14 mouse cellular contexts compared by ENCODE assay signal in the genomic region with DNA sequence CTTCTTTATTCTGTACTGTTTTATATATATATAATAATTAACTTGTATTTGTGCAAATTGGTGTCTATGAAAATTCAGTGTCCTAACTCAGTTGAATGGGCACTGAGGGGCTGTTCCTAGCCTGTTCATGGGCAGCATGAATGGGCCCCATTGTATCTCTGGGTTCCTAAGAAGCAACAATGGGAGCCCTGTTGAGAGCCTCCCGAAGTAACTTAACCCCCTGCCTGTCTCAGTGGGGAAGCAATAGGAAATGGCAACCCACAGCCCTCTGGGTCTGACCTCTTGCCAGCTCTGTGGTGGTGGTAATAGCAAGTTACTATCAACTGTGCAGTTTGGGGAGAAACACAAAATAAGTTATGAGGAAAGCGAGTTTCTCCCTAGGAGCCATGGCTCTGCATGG. TPM values are rescaled to one million over a fixed set of nuclear protein-coding genes. Genes with fewer than 3 reads are reported as not detected.
A peak's percentile ranks its signal among the peaks of the same experiment; 100 is the strongest.
DNase-seq lines count a peak whose midpoint lies in the region; ATAC-seq lines count a peak whose summit lies in the region.
"Had no signal": no experiment of that assay in that cellular context is flagged by ENCODE, and none has a peak within 500 bp of the region (broad histone marks: within the 10 kb centered on the region; RNA-seq: fewer than 3 reads in every experiment).

No protein-coding gene starts in this region.

- no peak overlapping the region for H3K4me2 ChIP-seq in hindbrain, embryonic 12.5 days (replicated peaks)
- H3K4me2 ChIP-seq in midbrain, embryonic 13.5 days (replicated peaks) = no peak overlapping the region
- H3K4me2 ChIP-seq in intestine, embryonic 16.5 days (ENCODE audit: low read depth, low read length) = no peak overlapping the region

- WGBS in embryonic facial prominence, embryonic 10.5 days = 16% methylated on average over 2 of the region's 2 CpGs
- 9% methylated on average over 2 of the region's 2 CpGs for WGBS in hindbrain, embryonic 12.5 days
- WGBS in midbrain, embryonic 13.5 days = 13% methylated on average over 2 of the region's 2 CpGs
- 84% methylated on average over 2 of the region's 2 CpGs for WGBS in intestine, embryonic 16.5 days

- peaks cover 95% of the 10 kb centered on the region for H3K36me3 ChIP-seq in embryonic facial prominence, embryonic 10.5 days (replicated peaks)
- peaks cover 73% of the 10 kb centered on the region for H3K36me3 ChIP-seq in hindbrain, embryonic 12.5 days
- H3K36me3 ChIP-seq in midbrain, embryonic 13.5 days = peaks cover 78% of the 10 kb centered on the region
- H3K36me3 ChIP-seq in intestine, embryonic 16.5 days (ENCODE audit: control insufficient read depth, insufficient read depth, low read length) = peaks cover 8% of the 10 kb centered on the region; the same call in 1 of the 2 replicates

- ATAC-seq in common myeloid progenitor, adult 5-6 weeks (replicated peaks; ENCODE audit: low read depth, poor library complexity, severe bottlenecking) = 0 out of 2 replicates have a peak, but pooled peaks have one; percentile 39
- ATAC-seq in hindbrain, embryonic 12.5 days (ENCODE audit: low FRiP score) = peak; percentile 73; the same call in 1 of the 2 replicates
- ATAC-seq in midbrain, embryonic 13.5 days = peak; percentile 62; the same call in 1 of the 2 replicates
- no peak for ATAC-seq in intestine, embryonic 16.5 days

- peak; percentile 54 for DNase-seq in embryonic facial prominence, embryonic 10.5 days (ENCODE audit: low spot score)
- no peak for DNase-seq in lung, postnatal 36 days
- DNase-seq in yolk sac, embryonic 10.5 days (ENCODE audit: low spot score) = no peak
- DNase-seq: adrenal gland, postnatal 25 days; cerebellum, postnatal 14 days; kidney, adult 9 months had no signal

- no peaks in the 10 kb centered on the region for H3K27me3 ChIP-seq in embryonic facial prominence, embryonic 10.5 days (replicated peaks; ENCODE audit: low read depth, poor library complexity, severe bottlenecking)
- no peaks in the 10 kb centered on the region for H3K27me3 ChIP-seq in hindbrain, embryonic 12.5 days
- H3K27me3 ChIP-seq in midbrain, embryonic 13.5 days = no peaks in the 10 kb centered on the region
- no peaks in the 10 kb centered on the region for H3K27me3 ChIP-seq in intestine, embryonic 16.5 days (replicated peaks; ENCODE audit: control insufficient read depth, insufficient read depth, low read length)

- no peaks in the 10 kb centered on the region for H3K9me3 ChIP-seq in embryonic facial prominence, embryonic 10.5 days
- H3K9me3 ChIP-seq in hindbrain, embryonic 12.5 days (replicated peaks) = no peaks in the 10 kb centered on the region
- H3K9me3 ChIP-seq in midbrain, embryonic 13.5 days = no peaks in the 10 kb centered on the region
- H3K9me3 ChIP-seq in intestine, embryonic 16.5 days (ENCODE audit: control insufficient read depth, low read length) = no peaks in the 10 kb centered on the region
- H3K9me3 ChIP-seq: heart, embryonic 10.5 days had no signal

- H3K9ac ChIP-seq in hindbrain, embryonic 12.5 days = no peak overlapping the region
- H3K9ac ChIP-seq in midbrain, embryonic 13.5 days (replicated peaks) = no peak overlapping the region
- no peak overlapping the region for H3K9ac ChIP-seq in intestine, embryonic 16.5 days (ENCODE audit: low read depth, low read length)
- H3K9ac ChIP-seq: liver, embryonic 14.5 days had no signal

- no peak overlapping the region for H3K4me3 ChIP-seq in embryonic facial prominence, embryonic 10.5 days
- H3K4me3 ChIP-seq in hindbrain, embryonic 12.5 days = no peak overlapping the region
- no peak overlapping the region for H3K4me3 ChIP-seq in midbrain, embryonic 13.5 days (replicated peaks)
- H3K4me3 ChIP-seq in intestine, embryonic 16.5 days (ENCODE audit: low read length) = no peak overlapping the region
- H3K4me3 ChIP-seq: heart, embryonic 10.5 days had no signal

- H3K27ac ChIP-seq in embryonic facial prominence, embryonic 10.5 days (replicated peaks) = peak overlapping the region; percentile 81
- H3K27ac ChIP-seq in hindbrain, embryonic 12.5 days = peak overlapping the region; percentile 80
- H3K27ac ChIP-seq in midbrain, embryonic 13.5 days = peak overlapping the region; percentile 14; the same call in 1 of the 2 replicates
- H3K27ac ChIP-seq in intestine, embryonic 16.5 days (ENCODE audit: low read length) = no peak overlapping the region
- H3K27ac ChIP-seq: heart, embryonic 10.5 days; liver, embryonic 14.5 days had no signal

- H3K4me1 ChIP-seq in embryonic facial prominence, embryonic 10.5 days = peaks cover 15% of the 10 kb centered on the region
- peaks cover 13% of the 10 kb centered on the region for H3K4me1 ChIP-seq in hindbrain, embryonic 12.5 days
- peaks cover 10% of the 10 kb centered on the region for H3K4me1 ChIP-seq in midbrain, embryonic 13.5 days (replicated peaks)
- no peaks in the 10 kb centered on the region for H3K4me1 ChIP-seq in intestine, embryonic 16.5 days (ENCODE audit: control insufficient read depth, insufficient read depth, low read length)
- H3K4me1 ChIP-seq: heart, embryonic 10.5 days had no signal

RNA-seq across cellular contexts. Expression of a gene that starts 11.6 kb away (rescaled TPM):
- total RNA-seq in common myeloid progenitor, adult 5-6 weeks (2017) = 37.7 and 83.2 TPM in 2 replicates
- 53.2 and 54.5 TPM in 2 replicates for polyA plus RNA-seq in embryonic facial prominence, embryonic 10.5 days (2016; fragmentation: Nextera tagmentation; extraction: Ambion mirVana)
- polyA plus RNA-seq in hindbrain, embryonic 12.5 days (2016; fragmentation: Nextera tagmentation; extraction: Ambion mirVana) = 46.7 and 46.8 TPM in 2 replicates
- 45.5 and 50.8 TPM in 2 replicates for polyA plus RNA-seq in midbrain, embryonic 13.5 days (2015; fragmentation: Nextera tagmentation; extraction: Ambion mirVana)
- 38.2 and 41.4 TPM in 2 replicates for polyA plus RNA-seq in intestine, embryonic 16.5 days (2015; fragmentation: Nextera tagmentation; extraction: Ambion mirVana)

RNA-seq across cellular contexts. Expression of a gene that starts 11.6 kb away (rescaled TPM):
- total RNA-seq in common myeloid progenitor, adult 5-6 weeks (2017) = 11.3 and 15.5 TPM in 2 replicates
- 14.5 and 15.0 TPM in 2 replicates for polyA plus RNA-seq in embryonic facial prominence, embryonic 10.5 days (2016; fragmentation: Nextera tagmentation; extraction: Ambion mirVana)
- polyA plus RNA-seq in hindbrain, embryonic 12.5 days (2016; fragmentation: Nextera tagmentation; extraction: Ambion mirVana) = 12.1 and 13.8 TPM in 2 replicates
- 9.8 and 12.5 TPM in 2 replicates for polyA plus RNA-seq in midbrain, embryonic 13.5 days (2015; fragmentation: Nextera tagmentation; extraction: Ambion mirVana)
- polyA plus RNA-seq in intestine, embryonic 16.5 days (2015; fragmentation: Nextera tagmentation; extraction: Ambion mirVana) = 14.7 and 15.2 TPM in 2 replicates

RNA-seq across cellular contexts. Expression of a gene that starts 19.4 kb away (rescaled TPM):
- not detected in 2 replicates for total RNA-seq in common myeloid progenitor, adult 5-6 weeks (2017)
- polyA plus RNA-seq in embryonic facial prominence, embryonic 10.5 days (2016; fragmentation: Nextera tagmentation; extraction: Ambion mirVana) = 0.26 and 0.77 TPM in 2 replicates
- 0.37 and 0.40 TPM in 2 replicates for polyA plus RNA-seq in hindbrain, embryonic 12.5 days (2016; fragmentation: Nextera tagmentation; extraction: Ambion mirVana)
- 0.65 TPM in 1 of 2 replicates, not detected in the other for polyA plus RNA-seq in midbrain, embryonic 13.5 days (2015; fragmentation: Nextera tagmentation; extraction: Ambion mirVana)
- 0.38 and 0.55 TPM in 2 replicates for polyA plus RNA-seq in intestine, embryonic 16.5 days (2015; fragmentation: Nextera tagmentation; extraction: Ambion mirVana)
- total RNA-seq: adrenal gland, postnatal 25 days; ES-E14; megakaryocyte, adult 5-6 weeks had no signal
- polyA plus RNA-seq: liver, embryonic 14.5 days had no signal

RNA-seq across cellular contexts. Expression of a gene that starts 21.4 kb away (rescaled TPM):
- total RNA-seq in common myeloid progenitor, adult 5-6 weeks (2017) = 4.7 and 6.6 TPM in 2 replicates
- 67.5 TPM in 2 replicates for polyA plus RNA-seq in embryonic facial prominence, embryonic 10.5 days (2016; fragmentation: Nextera tagmentation; extraction: Ambion mirVana)
- polyA plus RNA-seq in hindbrain, embryonic 12.5 days (2016; fragmentation: Nextera tagmentation; extraction: Ambion mirVana) = 79.0 and 87.1 TPM in 2 replicates
- polyA plus RNA-seq in midbrain, embryonic 13.5 days (2015; fragmentation: Nextera tagmentation; extraction: Ambion mirVana) = 74.6 and 79.6 TPM in 2 replicates
- 41.2 and 46.5 TPM in 2 replicates for polyA plus RNA-seq in intestine, embryonic 16.5 days (2015; fragmentation: Nextera tagmentation; extraction: Ambion mirVana)

RNA-seq across cellular contexts. Expression of a gene that starts 41.8 kb away (rescaled TPM):
- not detected in 2 replicates for total RNA-seq in common myeloid progenitor, adult 5-6 weeks (2017)
- not detected in 2 replicates for polyA plus RNA-seq in embryonic facial prominence, embryonic 10.5 days (2016; fragmentation: Nextera tagmentation; extraction: Ambion mirVana)
- polyA plus RNA-seq in hindbrain, embryonic 12.5 days (2016; fragmentation: Nextera tagmentation; extraction: Ambion mirVana) = not detected in 2 replicates
- not detected in 2 replicates for polyA plus RNA-seq in midbrain, embryonic 13.5 days (2015; fragmentation: Nextera tagmentation; extraction: Ambion mirVana)
- polyA plus RNA-seq in intestine, embryonic 16.5 days (2015; fragmentation: Nextera tagmentation; extraction: Ambion mirVana) = 1.9 and 2.2 TPM in 2 replicates
- total RNA-seq: megakaryocyte, adult 5-6 weeks had no signal
- polyA plus RNA-seq: liver, embryonic 14.5 days had no signal
